Mouse (Mus musculus): ENCODE results near the gene Nsf. TPM values are rescaled to one million over a fixed set of nuclear protein-coding genes. Genes with fewer than 3 reads are reported as not detected.

Nsf gene
- polyA plus RNA-seq, 1 experiment, result 470 TPM

DNA sequence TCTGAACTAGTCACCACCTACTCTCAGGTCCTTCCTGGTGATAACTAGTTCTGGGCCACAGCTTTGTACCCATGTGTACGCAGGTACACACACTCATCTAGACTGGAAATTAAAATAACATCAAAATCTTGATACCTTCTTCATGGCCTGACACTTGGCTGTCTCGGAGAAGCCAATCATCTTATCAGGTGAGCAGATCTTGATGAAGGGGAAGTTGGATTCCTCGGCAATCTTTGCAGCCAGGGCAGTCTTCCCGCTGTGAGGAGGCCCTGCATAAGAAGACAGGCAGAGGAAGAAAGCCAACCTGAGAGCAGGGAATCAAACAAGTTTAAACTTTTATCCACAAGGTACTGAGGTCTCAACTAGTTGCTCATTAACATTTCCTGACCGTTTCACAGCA lies 95.1 kb downstream of the Nsf start:
- H3K27ac ChIP-seq (ENCODE audit: insufficient read depth, low read length), result no peak overlapping the region
- TF ChIP-seq CTCF (IDR thresholded peaks at IDR 0.05; ENCODE audit: extremely low read depth, insufficient read depth, low read length), result no peak
- no peak for TF ChIP-seq POLR2A (IDR thresholded peaks at IDR 0.05; ENCODE audit: extremely low read depth, insufficient read depth, low read length)
- H3K4me3 ChIP-seq (ENCODE audit: insufficient read depth, low read length), result no peak overlapping the region
- H3K4me1 ChIP-seq (ENCODE audit: control insufficient read depth, insufficient read depth, low read length), result no peaks in the 10 kb centered on the region; the same call in 1 of the 2 replicates

- no peak overlapping the region for H3K4me3 ChIP-seq (ENCODE audit: insufficient read depth, low read length)
- H3K4me1 ChIP-seq (ENCODE audit: control insufficient read depth, insufficient read depth, low read length), result peaks cover 2% of the 10 kb centered on the region; the same call in 1 of the 2 replicates
- no peak overlapping the region for H3K27ac ChIP-seq (ENCODE audit: insufficient read depth, low read length)
- TF ChIP-seq CTCF (IDR thresholded peaks at IDR 0.05; ENCODE audit: extremely low read depth, insufficient read depth, low read length) (no peak), POLR2A (IDR thresholded peaks at IDR 0.05; ENCODE audit: extremely low read depth, insufficient read depth, low read length) (no peak)
These were observed 97.2 kb downstream of the Nsf start for GRCm38 (mm10) chr11:103856641-103857040.

- TF ChIP-seq CTCF (IDR thresholded peaks at IDR 0.05; ENCODE audit: extremely low read depth, insufficient read depth, low read length) (no peak), POLR2A (IDR thresholded peaks at IDR 0.05; ENCODE audit: extremely low read depth, insufficient read depth, low read length) (no peak)
- H3K27ac ChIP-seq (ENCODE audit: insufficient read depth, low read length), result no peak overlapping the region
- H3K4me3 ChIP-seq (ENCODE audit: insufficient read depth, low read length), result no peak overlapping the region
These were observed 99.6 kb downstream of the Nsf start for GRCm38 (mm10) chr11:103854294-103854693.

DNA sequence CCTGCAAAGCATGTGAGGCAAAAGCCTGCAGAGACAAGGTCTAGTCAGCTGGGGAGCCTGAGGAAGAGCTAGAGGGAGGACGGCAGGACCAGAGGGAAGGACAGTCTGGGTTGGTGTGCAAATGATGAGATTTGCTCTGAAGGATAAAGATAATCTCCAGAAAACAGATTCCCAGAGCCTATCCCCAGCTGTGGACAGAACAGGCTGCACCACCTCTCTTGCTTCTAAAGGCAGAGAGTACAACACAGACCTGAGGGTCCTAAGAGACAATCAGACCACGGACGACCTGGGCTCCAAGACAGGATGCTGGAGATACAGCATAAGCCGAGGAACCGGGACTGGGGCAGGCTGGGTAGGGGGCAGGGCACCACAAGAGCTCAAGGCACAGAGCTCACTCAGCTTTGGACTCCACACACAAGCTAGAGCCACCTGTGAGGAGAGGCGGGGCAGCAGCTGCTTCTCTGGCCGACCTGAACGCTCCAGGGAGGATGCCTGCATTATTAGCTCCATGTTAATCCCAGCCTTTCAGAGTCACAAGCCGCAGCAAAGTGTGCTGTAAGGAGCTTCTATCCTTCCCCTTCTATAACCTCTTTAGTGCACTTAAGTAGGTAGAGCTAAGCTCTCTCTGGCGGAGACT lies 100.5 kb downstream of the Nsf start:
- no peak for TF ChIP-seq POLR2A (IDR thresholded peaks at IDR 0.05; ENCODE audit: extremely low read depth, insufficient read depth, low read length)
- TF ChIP-seq CTCF (IDR thresholded peaks at IDR 0.05; ENCODE audit: extremely low read depth, insufficient read depth, low read length), result no peak
- no peak overlapping the region for H3K27ac ChIP-seq (ENCODE audit: insufficient read depth, low read length)
- H3K4me3 ChIP-seq (ENCODE audit: insufficient read depth, low read length), result no peak overlapping the region
- peaks cover 2% of the 10 kb centered on the region; the same call in 1 of the 2 replicates for H3K4me1 ChIP-seq (ENCODE audit: control insufficient read depth, insufficient read depth, low read length)

More at GRCm38 (mm10) chr11:103854294-103854693, 99.6 kb downstream of the Nsf start:
- peaks cover 2% of the 10 kb centered on the region; the same call in 1 of the 2 replicates for H3K4me1 ChIP-seq (ENCODE audit: control insufficient read depth, insufficient read depth, low read length)

DNA sequence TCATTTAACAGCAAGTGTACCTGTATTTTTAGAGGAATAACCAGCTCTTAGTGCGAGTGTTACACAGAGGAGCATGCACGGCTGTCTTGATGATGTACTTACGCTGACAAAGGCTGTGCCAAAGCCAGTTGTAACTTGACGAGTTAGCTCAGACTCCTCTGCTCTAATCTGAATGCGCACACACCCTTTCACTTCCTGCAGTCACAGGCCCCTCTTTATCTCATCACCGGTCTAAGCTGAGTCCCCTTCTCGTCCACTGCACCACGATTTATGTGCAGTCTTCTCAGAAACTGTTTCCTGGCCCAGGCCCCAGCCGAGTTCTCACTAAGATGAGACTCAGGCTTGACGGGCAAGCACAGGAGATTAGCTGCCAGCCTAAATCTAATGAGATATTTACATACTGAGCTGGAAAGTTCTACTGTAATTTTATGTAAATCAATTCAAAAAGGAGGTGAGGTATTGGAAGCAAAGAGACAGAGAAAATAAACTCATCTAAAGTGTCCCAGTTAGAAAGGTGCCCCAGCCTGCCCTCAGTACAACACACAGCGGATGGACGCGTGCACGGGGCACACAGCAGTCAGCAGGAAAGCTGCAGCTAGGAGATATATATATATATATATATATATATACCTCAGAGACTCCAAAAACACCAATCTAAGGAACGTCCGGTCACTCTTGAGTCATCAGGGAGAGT lies 101.1 kb downstream of the Nsf start:
- Histone ChIP-seq H3K27ac (ENCODE audit: insufficient read depth, low read length) (no peak overlapping the region), H3K4me1 (ENCODE audit: control insufficient read depth, insufficient read depth, low read length) (peaks cover 2% of the 10 kb centered on the region; the same call in 1 of the 2 replicates)
- TF ChIP-seq CTCF (IDR thresholded peaks at IDR 0.05; ENCODE audit: extremely low read depth, insufficient read depth, low read length), result no peak
- TF ChIP-seq POLR2A (IDR thresholded peaks at IDR 0.05; ENCODE audit: extremely low read depth, insufficient read depth, low read length), result no peak

GRCm38 (mm10) chr11:103848287-103848686 lies 105.6 kb downstream of the Nsf start:
- Histone ChIP-seq H3K4me1 (ENCODE audit: control insufficient read depth, insufficient read depth, low read length) (peaks cover 2% of the 10 kb centered on the region; the same call in 1 of the 2 replicates), H3K27ac (ENCODE audit: insufficient read depth, low read length) (no peak overlapping the region), H3K4me3 (ENCODE audit: insufficient read depth, low read length) (no peak overlapping the region)
- TF ChIP-seq POLR2A (IDR thresholded peaks at IDR 0.05; ENCODE audit: extremely low read depth, insufficient read depth, low read length), result no peak

More for the DNA sequence above, 101.1 kb downstream of the Nsf start:
- no peak overlapping the region for H3K4me3 ChIP-seq (ENCODE audit: insufficient read depth, low read length)

DNA sequence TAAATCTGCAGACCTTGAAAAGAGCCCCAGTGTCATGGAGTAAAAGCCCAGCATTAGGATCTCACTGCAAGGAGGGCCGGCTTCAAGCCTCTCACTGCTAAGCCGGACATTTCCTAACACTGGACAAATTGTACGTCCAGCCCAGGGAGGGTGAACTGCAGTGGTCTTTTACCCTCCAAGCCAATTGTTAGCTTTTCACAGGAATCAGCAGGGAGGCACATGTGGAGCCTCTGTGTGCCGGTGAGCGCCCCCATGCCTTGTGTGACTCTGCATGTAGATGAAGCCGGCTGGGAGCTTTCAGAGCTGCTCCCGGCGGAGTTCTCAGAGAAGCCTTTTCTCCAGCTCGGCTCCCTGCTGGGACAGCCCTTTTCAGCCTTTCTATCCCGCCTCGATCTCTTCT lies 113.0 kb downstream of the Nsf start:
- H3K4me1 ChIP-seq (ENCODE audit: control insufficient read depth, insufficient read depth, low read length), result no peaks in the 10 kb centered on the region
- no peak for TF ChIP-seq POLR2A (IDR thresholded peaks at IDR 0.05; ENCODE audit: extremely low read depth, insufficient read depth, low read length)
- no peak for TF ChIP-seq CTCF (IDR thresholded peaks at IDR 0.05; ENCODE audit: extremely low read depth, insufficient read depth, low read length)
- H3K4me3 ChIP-seq (ENCODE audit: insufficient read depth, low read length), result no peak overlapping the region
- H3K27ac ChIP-seq (ENCODE audit: insufficient read depth, low read length), result no peak overlapping the region

DNA sequence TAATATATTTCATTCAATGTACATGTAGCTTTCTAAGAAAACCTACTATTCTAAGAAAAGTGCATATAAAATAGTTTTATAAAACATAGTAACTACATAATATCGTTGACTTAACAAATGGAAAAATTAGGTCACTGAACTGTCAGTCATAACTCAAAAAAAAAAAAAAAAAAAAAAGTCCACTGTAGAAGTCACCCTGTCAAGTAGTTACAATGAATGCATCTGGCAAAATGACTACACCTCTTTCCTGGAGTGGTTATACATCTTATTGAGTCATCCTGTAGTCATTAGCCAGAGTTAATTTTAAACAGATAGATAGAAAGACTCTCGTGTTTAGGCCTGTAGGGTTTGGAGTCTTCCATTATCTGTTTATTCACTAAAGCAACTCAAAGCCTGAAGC lies 114.9 kb downstream of the Nsf start:
- Histone ChIP-seq H3K27ac (ENCODE audit: insufficient read depth, low read length) (no peak overlapping the region), H3K4me3 (ENCODE audit: insufficient read depth, low read length) (no peak overlapping the region), H3K4me1 (ENCODE audit: control insufficient read depth, insufficient read depth, low read length) (no peaks in the 10 kb centered on the region)
- TF ChIP-seq POLR2A (IDR thresholded peaks at IDR 0.05; ENCODE audit: extremely low read depth, insufficient read depth, low read length), result no peak
- no peak for TF ChIP-seq CTCF (IDR thresholded peaks at IDR 0.05; ENCODE audit: extremely low read depth, insufficient read depth, low read length)

- TF ChIP-seq POLR2A (IDR thresholded peaks at IDR 0.05; ENCODE audit: extremely low read depth, insufficient read depth, low read length), result no peak
- TF ChIP-seq CTCF (IDR thresholded peaks at IDR 0.05; ENCODE audit: extremely low read depth, insufficient read depth, low read length), result no peak
These were observed 121.5 kb downstream of the Nsf start for GRCm38 (mm10) chr11:103832331-103832730.

DNA sequence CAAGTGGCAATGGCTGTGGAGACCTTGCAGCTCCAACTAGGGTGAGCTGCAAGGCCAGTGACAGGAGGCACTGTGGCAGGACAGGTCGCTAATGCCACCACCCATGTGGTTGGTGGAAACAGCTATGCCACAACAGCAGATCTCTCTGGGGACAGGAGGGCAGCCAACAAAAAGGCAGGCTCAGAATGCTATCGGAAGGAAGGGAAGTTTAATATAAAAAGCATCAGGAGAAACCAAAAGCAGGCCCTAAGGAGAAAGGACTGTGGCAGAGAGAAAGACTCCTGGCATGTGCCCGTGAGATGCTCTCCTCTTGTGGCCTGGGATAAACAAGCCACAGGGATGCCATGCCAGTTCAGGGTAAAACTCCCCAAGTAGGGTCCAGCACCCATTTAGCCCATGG lies 122.1 kb downstream of the Nsf start:
- Histone ChIP-seq H3K27ac (ENCODE audit: insufficient read depth, low read length) (no peak overlapping the region), H3K4me1 (ENCODE audit: control insufficient read depth, insufficient read depth, low read length) (no peaks in the 10 kb centered on the region), H3K4me3 (ENCODE audit: insufficient read depth, low read length) (no peak overlapping the region)
- TF ChIP-seq CTCF (IDR thresholded peaks at IDR 0.05; ENCODE audit: extremely low read depth, insufficient read depth, low read length), result no peak
- no peak for TF ChIP-seq POLR2A (IDR thresholded peaks at IDR 0.05; ENCODE audit: extremely low read depth, insufficient read depth, low read length)

More at GRCm38 (mm10) chr11:103832331-103832730, 121.5 kb downstream of the Nsf start:
- no peak overlapping the region for H3K4me3 ChIP-seq (ENCODE audit: insufficient read depth, low read length)
- H3K27ac ChIP-seq (ENCODE audit: insufficient read depth, low read length), result no peak overlapping the region
- no peaks in the 10 kb centered on the region for H3K4me1 ChIP-seq (ENCODE audit: control insufficient read depth, insufficient read depth, low read length)
